Mouse (Mus musculus): ENCODE measurements around the gene Ldoc1. TPM values are rescaled to one million over a fixed set of nuclear protein-coding genes. Genes with fewer than 3 reads are reported as not detected.

Gene Ldoc1
- 0.52 TPM for polyA plus RNA-seq (2014; fragmentation: Illumina TruSeq; extraction: RNeasy Lipid Tissue Mini Kit (QIAGEN cat#74804); ENCODE audit: low read depth, low replicate concordance)

DNA sequence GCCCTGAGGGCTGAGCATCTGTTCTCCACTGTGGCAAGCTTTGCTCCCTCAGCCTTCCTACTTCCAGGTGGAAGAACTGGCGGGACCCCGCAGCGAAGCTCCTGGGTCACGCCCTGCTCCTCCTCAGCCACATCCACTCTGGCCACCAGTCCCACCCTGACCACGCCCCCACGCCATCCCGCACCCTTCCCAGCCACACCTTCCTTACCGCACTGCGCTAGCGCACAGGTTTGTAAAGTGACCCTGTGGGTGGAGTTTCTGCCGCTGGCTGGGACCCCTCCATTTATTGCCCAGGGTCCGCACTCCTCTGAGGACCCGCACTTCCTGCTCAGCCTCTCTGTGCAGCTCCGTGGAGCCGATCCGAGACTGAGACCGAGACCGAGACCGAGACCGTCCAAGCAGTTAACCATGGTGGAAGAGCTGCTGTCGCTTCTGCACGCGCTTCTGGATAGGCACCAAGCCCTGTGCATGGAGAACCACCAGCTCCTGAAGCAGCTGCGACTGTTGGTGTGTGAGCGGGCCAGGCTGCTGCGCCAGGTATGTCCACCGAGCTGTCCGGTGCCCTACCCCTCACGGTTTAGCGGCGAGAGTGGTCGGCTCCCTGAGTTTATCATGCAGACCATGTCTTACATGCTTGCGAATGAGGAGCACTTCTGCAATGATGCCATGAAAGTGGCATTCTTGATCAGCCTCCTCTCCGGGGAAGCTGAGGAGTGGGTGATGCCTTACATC is at the start of gene Ldoc1:
TSS of gene Ldoc1 (plus strand) at position 196 of the 732 bp plus-strand sequence.

